Comparison of ENCODE assay signal across 11 mouse cellular contexts in the genomic region with DNA sequence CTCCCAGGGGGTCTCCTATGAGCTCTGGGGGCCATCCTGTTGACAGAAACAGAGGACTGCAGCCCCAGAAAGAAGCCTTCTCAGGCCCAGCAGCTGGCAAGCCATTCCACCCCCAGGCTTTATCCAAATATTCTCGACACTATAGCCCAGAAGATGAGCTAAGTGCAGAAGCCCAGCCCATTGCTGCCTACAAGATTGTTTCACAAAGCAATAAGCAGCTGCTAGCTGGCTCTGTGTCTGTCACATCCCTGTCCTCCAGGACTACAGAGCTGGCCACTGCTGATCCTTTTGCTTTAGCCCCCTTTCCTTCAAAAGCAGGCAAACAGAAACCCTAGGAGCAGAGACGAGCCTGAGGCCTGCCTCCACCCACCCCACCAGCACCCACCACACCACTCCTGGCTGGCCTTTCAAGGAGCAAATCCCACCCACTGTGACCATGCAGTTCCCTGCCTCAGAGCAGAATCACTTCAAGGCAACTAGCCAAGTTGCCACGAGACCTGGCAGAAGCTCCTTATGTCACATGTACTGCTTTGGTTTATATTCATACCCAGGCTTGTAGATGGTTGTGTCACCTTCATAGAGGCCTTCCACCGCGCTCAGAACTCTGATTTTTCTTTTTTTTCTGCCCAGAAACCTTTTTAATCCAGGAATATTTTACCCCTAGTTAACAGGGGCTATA. TPM values are rescaled to one million over a fixed set of nuclear protein-coding genes. Genes with fewer than 3 reads are reported as not detected.
A peak's percentile ranks its signal among the peaks of the same experiment; 100 is the strongest.
DNase-seq lines count a peak whose midpoint lies in the region; ATAC-seq and TF ChIP-seq lines count a peak whose summit lies in the region.
"Had no signal": no experiment of that assay in that cellular context is flagged by ENCODE, and none has a peak within 500 bp of the region (broad histone marks: within the 10 kb centered on the region; RNA-seq: fewer than 3 reads in every experiment).

No protein-coding gene starts in this region.

- no peak for TF ChIP-seq CTCF in brain, embryonic 14.5 days (IDR thresholded peaks at IDR 0.05; ENCODE audit: borderline replicate concordance, extremely low read depth, insufficient read depth, insufficient read length)

- peak; percentile 53 for DNase-seq in kidney, adult 11 months
- DNase-seq in kidney, postnatal 4 days = no peak
- peak; percentile 25 for DNase-seq in brain, embryonic 14.5 days (ENCODE audit: low read depth)
- peak; percentile 90 for DNase-seq in cerebellum, postnatal 10 days
- DNase-seq in kidney, postnatal 25 days = peak; percentile 70 to 76
- DNase-seq in Muller cell, postnatal 12 days (ENCODE audit: inconsistent ontology term) = no peak
- DNase-seq in gastrocnemius, postnatal 25 days = no peak
- DNase-seq: liver, postnatal 0 days; thymus, postnatal 25 days had no signal

- ATAC-seq in erythroid progenitor cell, adult 5-6 weeks (replicated peaks; ENCODE audit: low FRiP score, poor library complexity, severe bottlenecking) = no peak
- ATAC-seq: intestine, embryonic 16.5 days; liver, postnatal 0 days had no signal

- no peak for TF ChIP-seq POLR2A in brain, embryonic 14.5 days (IDR thresholded peaks at IDR 0.05; ENCODE audit: borderline replicate concordance, extremely low read depth, insufficient read depth, insufficient read length, poor library complexity, severe bottlenecking)

RNA-seq across cellular contexts. Expression of a gene that starts 12.3 kb away (rescaled TPM):
- 130 and 160 TPM in 2 replicates for polyA plus RNA-seq in brain, embryonic 14.5 days (2012; rRNA removed)
- total RNA-seq in erythroid progenitor cell, adult 5-6 weeks (2015; ENCODE audit: low replicate concordance) = 13.0 and 21.6 TPM in 2 replicates
- total RNA-seq in erythroid progenitor cell, adult 5-6 weeks (2017; ENCODE audit: low replicate concordance) = 11.4 and 51.8 TPM in 2 replicates
- 10 to 100 TPM; 55.5 to 56.5 TPM for total RNA-seq in gastrocnemius, postnatal 25 days (2021)

RNA-seq across cellular contexts. Expression of a gene that starts 45.9 kb away (rescaled TPM):
- polyA plus RNA-seq in brain, embryonic 14.5 days (2012; rRNA removed) = 26.7 and 43.8 TPM in 2 replicates
- total RNA-seq in erythroid progenitor cell, adult 5-6 weeks (2015; ENCODE audit: low replicate concordance) = 8.3 and 11.7 TPM in 2 replicates
- 4.8 and 6.3 TPM in 2 replicates for total RNA-seq in erythroid progenitor cell, adult 5-6 weeks (2017; ENCODE audit: low replicate concordance)
- 10 to 100 TPM; 24.7 to 25.9 TPM for total RNA-seq in gastrocnemius, postnatal 25 days (2021)

Comparison
In these comparisons a context has a peak if more than half of its experiments do, and no peak if none do; other contexts are left out.
1. DNase-seq: peak in kidney, adult 11 months (single experiment), brain, embryonic 14.5 days (single experiment), cerebellum, postnatal 10 days (2 of 2) and kidney, postnatal 25 days (2 of 2); none in kidney, postnatal 4 days (0 of 2), Muller cell, postnatal 12 days (single experiment) and gastrocnemius, postnatal 25 days (single experiment).